In the genomic region with DNA sequence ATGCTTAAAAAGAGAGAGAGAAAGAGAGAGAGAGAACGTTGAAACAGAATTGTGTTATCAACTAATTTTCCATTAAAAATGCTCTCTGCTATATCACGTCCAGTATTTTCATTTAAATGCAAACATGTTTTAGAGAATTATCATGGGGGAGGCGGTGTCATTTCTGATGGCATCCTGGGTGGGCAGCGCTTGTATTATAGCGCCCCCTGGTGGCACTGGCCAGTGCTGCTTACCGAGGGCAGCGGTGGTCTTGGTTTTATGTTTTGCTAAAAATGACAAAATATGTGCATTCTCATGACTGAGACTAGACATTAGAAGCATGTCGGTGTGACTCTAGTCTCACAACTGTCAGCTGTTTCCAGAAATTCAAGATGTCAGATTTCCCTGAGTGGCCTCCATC, we compare ENCODE assay signal across 9 mouse cellular contexts. TPM values are rescaled to one million over a fixed set of nuclear protein-coding genes. Genes with fewer than 3 reads are reported as not detected.
DNase-seq lines count a peak whose midpoint lies in the region; ATAC-seq and TF ChIP-seq lines count a peak whose summit lies in the region.
"Had no signal": no experiment of that assay in that cellular context is flagged by ENCODE, and none has a peak within 500 bp of the region (broad histone marks: within the 10 kb centered on the region; RNA-seq: fewer than 3 reads in every experiment).

No protein-coding gene starts in this region.

- no peak overlapping the region for H3K27ac ChIP-seq in intestine, embryonic 14.5 days (ENCODE audit: low read depth)
- H3K27ac ChIP-seq in intestine, embryonic 15.5 days: no peak overlapping the region
- no peak overlapping the region for H3K27ac ChIP-seq in embryonic fibroblast, embryonic 13.5 days (ENCODE audit: insufficient read depth, low read length)
- H3K27ac ChIP-seq: embryonic facial prominence, embryonic 12.5 days had no signal

- no peak overlapping the region for H3K9ac ChIP-seq in intestine, embryonic 14.5 days (ENCODE audit: low read length)
- H3K9ac ChIP-seq in intestine, embryonic 15.5 days: no peak overlapping the region
- H3K9ac ChIP-seq: embryonic facial prominence, embryonic 12.5 days had no signal

- 0 out of 2 replicates have a peak, but pooled peaks have one; percentile 13 for ATAC-seq in intestine, embryonic 14.5 days (replicated peaks; ENCODE audit: low FRiP score, low TSS enrichment, low read depth)
- no peak for ATAC-seq in intestine, embryonic 15.5 days
- no peak for ATAC-seq in monocyte, adult 5-6 weeks (replicated peaks; ENCODE audit: insufficient number of reproducible peaks, low FRiP score, low TSS enrichment, poor library complexity, severe bottlenecking)

- TF ChIP-seq CTCF in embryonic fibroblast, embryonic 13.5 days (IDR thresholded peaks at IDR 0.05; ENCODE audit: borderline replicate concordance, insufficient read depth, low read length): peak; percentile 77

- H3K9me3 ChIP-seq in intestine, embryonic 14.5 days (ENCODE audit: control insufficient read depth, low read length): no peaks in the 10 kb centered on the region
- H3K9me3 ChIP-seq in intestine, embryonic 15.5 days: no peaks in the 10 kb centered on the region
- H3K9me3 ChIP-seq: embryonic facial prominence, embryonic 12.5 days had no signal

- peak; percentile 81 for DNase-seq in intestine, embryonic 14.5 days (ENCODE audit: low spot score)
- peak; percentile 27 for DNase-seq in CD4-positive helper T cell, adult 2 months (ENCODE audit: low read depth, low spot score)
- DNase-seq in adrenal gland, postnatal 36 days: peak; percentile 65 to 73
- peak; percentile 54 for DNase-seq in kidney, postnatal 14 days
- DNase-seq in mesoderm, embryonic 11.5 days (ENCODE audit: low read depth, low spot score): peak; percentile 63

- no peak overlapping the region for H3K4me3 ChIP-seq in intestine, embryonic 14.5 days (ENCODE audit: low read depth, low read length)
- H3K4me3 ChIP-seq in intestine, embryonic 15.5 days (replicated peaks): no peak overlapping the region
- no peak overlapping the region for H3K4me3 ChIP-seq in embryonic fibroblast, embryonic 13.5 days (ENCODE audit: insufficient read depth, low read length)
- H3K4me3 ChIP-seq: embryonic facial prominence, embryonic 12.5 days had no signal

- H3K4me2 ChIP-seq in intestine, embryonic 14.5 days (ENCODE audit: low read length): no peak overlapping the region
- no peak overlapping the region for H3K4me2 ChIP-seq in intestine, embryonic 15.5 days (replicated peaks)
- H3K4me2 ChIP-seq: embryonic facial prominence, embryonic 12.5 days had no signal

- H3K36me3 ChIP-seq in intestine, embryonic 14.5 days (ENCODE audit: control insufficient read depth, insufficient read depth, low read length): no peaks in the 10 kb centered on the region
- H3K36me3 ChIP-seq in intestine, embryonic 15.5 days: no peaks in the 10 kb centered on the region
- H3K36me3 ChIP-seq: embryonic facial prominence, embryonic 12.5 days had no signal

- no peaks in the 10 kb centered on the region for H3K4me1 ChIP-seq in intestine, embryonic 14.5 days (replicated peaks; ENCODE audit: control insufficient read depth, insufficient read depth, low read length)
- no peaks in the 10 kb centered on the region for H3K4me1 ChIP-seq in intestine, embryonic 15.5 days (replicated peaks)
- H3K4me1 ChIP-seq in embryonic fibroblast, embryonic 13.5 days (ENCODE audit: control insufficient read depth, insufficient read depth, low read length): no peaks in the 10 kb centered on the region
- H3K4me1 ChIP-seq: embryonic facial prominence, embryonic 12.5 days had no signal

- no peak for TF ChIP-seq POLR2A in embryonic fibroblast, embryonic 13.5 days (IDR thresholded peaks at IDR 0.05; ENCODE audit: low read depth, low read length)

- WGBS in intestine, embryonic 14.5 days: 8% methylated on average over 8 of the region's 8 CpGs
- WGBS in intestine, embryonic 15.5 days: 11% methylated on average over 8 of the region's 8 CpGs

- no peaks in the 10 kb centered on the region for H3K27me3 ChIP-seq in intestine, embryonic 14.5 days (replicated peaks; ENCODE audit: control insufficient read depth, insufficient read depth, low read length)
- H3K27me3 ChIP-seq in intestine, embryonic 15.5 days (replicated peaks): no peaks in the 10 kb centered on the region
- H3K27me3 ChIP-seq: embryonic facial prominence, embryonic 12.5 days had no signal

RNA-seq across cellular contexts. Expression of gene Cttn, which starts 44.9 kb away (rescaled TPM):
- polyA plus RNA-seq in intestine, embryonic 14.5 days (2014; fragmentation: Nextera tagmentation; extraction: Ambion mirVana): 153 and 161 TPM in 2 replicates
- polyA plus RNA-seq in intestine, embryonic 15.5 days (2015; fragmentation: Nextera tagmentation; extraction: Ambion mirVana): 139 and 146 TPM in 2 replicates
- total RNA-seq in adrenal gland, postnatal 36 days (2021): 100 to 1,000 TPM; 239 to 243 TPM
- 273 and 326 TPM in 2 replicates for polyA plus RNA-seq in embryonic fibroblast, embryonic 13.5 days (2011; ENCODE audit: insufficient read length, low read depth, missing spikeins)
- 2.1 to 5.7 TPM (median 3.0 TPM) in 3 replicates for total RNA-seq in monocyte, adult 5-6 weeks (2017)

Comparison
In these comparisons a context has a peak if more than half of its experiments do, and no peak if none do; other contexts are left out.
1. DNase-seq: peak in every context shown above with its lines; median percentile 81 in intestine, embryonic 14.5 days; 69 in adrenal gland, postnatal 36 days; 63 in mesoderm, embryonic 11.5 days; 54 in kidney, postnatal 14 days; 27 in CD4-positive helper T cell, adult 2 months.